Mouse (Mus musculus) adrenal gland, postnatal 36 days (tissue): Measurements from ENCODE around the gene Sgo2a. TPM values are rescaled to one million over a fixed set of nuclear protein-coding genes. Genes with fewer than 3 reads are reported as not detected.
"Not testable (repeated sequence)": the region's sequence is repeated elsewhere in the genome, so short reads cannot be mapped to it uniquely, and the experiment has no call there.

Experiments used
- DNase-seq, 2 experiments: peaks; one replicate each; pipeline ENCODE4 v3.0.0; 2021; ENCODE audit warnings: mixed read lengths in 1 of 2
- long read RNA-seq, 2 experiments: library from polyadenylated mRNA; stranded (forward); transcript quantifications; one replicate each; pipeline ENCODE4 v2.0.0; 2021; ENCODE audit warnings: borderline sequencing depth in 2 of 2
- total RNA-seq, 2 experiments: library from RNA; stranded (reverse); gene quantifications; 2 replicates each; pipeline ENCODE4 v1.2.3; 2021

Sgo2a gene
- total RNA-seq, result 1 to 10 TPM; 1.3 to 1.5 TPM
- long read RNA-seq, experiment 1, result 0 reads
- long read RNA-seq, experiment 2, result 0 reads

GRCm38 (mm10) chr1:57995432-57996132 lies at the start of gene Sgo2a:
TSS of gene Sgo2a (plus strand) at chr1:57995971.
- peak; percentile 94 to 96 for DNase-seq

GRCm38 (mm10) chr1:57947552-57948347 lies 48.0 kb upstream of the Sgo2a start:
- DNase-seq, result no peak

- DNase-seq, result peak in 1 of 2 experiments; percentile 6
Measured at GRCm38 (mm10) chr1:57949195-57949594, 46.6 kb upstream of the Sgo2a start.

GRCm38 (mm10) chr1:57949716-57950115 lies 46.1 kb upstream of the Sgo2a start:
- DNase-seq, result no peak

GRCm38 (mm10) chr1:57952509-57952908 lies 43.3 kb upstream of the Sgo2a start:
- no peak for DNase-seq

GRCm38 (mm10) chr1:57953586-57954375 lies 42.0 kb upstream of the Sgo2a start:
- DNase-seq, result no peak

- no peak for DNase-seq
Measured at GRCm38 (mm10) chr1:57954376-57954765, 41.4 kb upstream of the Sgo2a start.

- DNase-seq, result no peak
Measured at GRCm38 (mm10) chr1:57955774-57956173, 40.0 kb upstream of the Sgo2a start.

GRCm38 (mm10) chr1:57969327-57970271 lies 26.2 kb upstream of the Sgo2a start:
- DNase-seq, result peak; percentile 97 to 98

GRCm38 (mm10) chr1:57971588-57971987 lies 24.2 kb upstream of the Sgo2a start:
- no peak for DNase-seq

GRCm38 (mm10) chr1:57976860-57977259 lies 18.9 kb upstream of the Sgo2a start:
- no peak for DNase-seq

- DNase-seq, result peak in 1 of 2 experiments; percentile 9
Measured at GRCm38 (mm10) chr1:57989052-57989600, 6.6 kb upstream of the Sgo2a start.

- no peak for DNase-seq
Measured at GRCm38 (mm10) chr1:57991277-57991676, 4.5 kb upstream of the Sgo2a start.

GRCm38 (mm10) chr1:57996133-57996615 lies 403 bp downstream of the Sgo2a start:
- no peak for DNase-seq

- DNase-seq, result peak in 1 of 2 experiments; percentile 26
Measured at GRCm38 (mm10) chr1:57998146-57998545, 2.4 kb downstream of the Sgo2a start.

- DNase-seq, result not testable (repeated sequence)
Measured at GRCm38 (mm10) chr1:58006388-58006787, 10.6 kb downstream of the Sgo2a start.

- no peak for DNase-seq
Measured at GRCm38 (mm10) chr1:58018856-58019255, 23.1 kb downstream of the Sgo2a start, which contains the start of gene Kctd18. TSS of gene Kctd18 (minus strand) at chr1:58018956.

GRCm38 (mm10) chr1:58027707-58028106 lies 31.9 kb downstream of the Sgo2a start:
- no peak for DNase-seq

- DNase-seq, result peak; percentile 77 to 84
Measured at GRCm38 (mm10) chr1:58029636-58030117, 33.9 kb downstream of the Sgo2a start, which contains the start of gene Aox1. TSS of gene Aox1 (plus strand) at chr1:58029931.

GRCm38 (mm10) chr1:58030156-58030871 lies 34.5 kb downstream of the Sgo2a start:
- peak; percentile 68 to 78 for DNase-seq
